34 mouse cellular contexts compared by ENCODE assay signal in genomic region chr17:23820731-23821130, GRCm38 (mm10). TPM values are rescaled to one million over a fixed set of nuclear protein-coding genes. Genes with fewer than 3 reads are reported as not detected.
"Had no signal": no experiment of that assay in that cellular context is flagged by ENCODE, and none has a peak within 500 bp of the region (broad histone marks: within the 10 kb centered on the region; RNA-seq: fewer than 3 reads in every experiment).

No protein-coding gene starts in this region.

- H3K9me3 ChIP-seq: heart, embryonic 13.5 days had no signal

- H3K4me1 ChIP-seq: heart, embryonic 15.5 days; hindbrain, embryonic 13.5 days; hindbrain, embryonic 15.5 days had no signal

- H3K9ac ChIP-seq: heart, embryonic 13.5 days; heart, embryonic 15.5 days; hindbrain, embryonic 13.5 days; hindbrain, embryonic 15.5 days; limb, embryonic 12.5 days; liver, embryonic 13.5 days; liver, embryonic 15.5 days had no signal

- H3K27me3 ChIP-seq: heart, embryonic 13.5 days; heart, embryonic 15.5 days; hindbrain, embryonic 13.5 days; hindbrain, embryonic 15.5 days; limb, embryonic 12.5 days; liver, embryonic 13.5 days; liver, embryonic 15.5 days had no signal

- DNase-seq: gastrocnemius, postnatal 14 days; gastrocnemius, postnatal 36 days; heart, adult 11 months; heart, adult 2 months; heart, postnatal 14 days; heart, postnatal 36 days; kidney, adult 11 months; kidney, adult 2 months; kidney, adult 9 months; kidney, postnatal 10 days; kidney, postnatal 4 days; liver; liver, embryonic 13.5 days had no signal

- ATAC-seq: hindbrain, postnatal 0 days had no signal

- H3K4me2 ChIP-seq: heart, embryonic 11.5 days; heart, embryonic 13.5 days; heart, embryonic 15.5 days; hindbrain, embryonic 13.5 days; hindbrain, embryonic 15.5 days; limb, embryonic 12.5 days; liver, embryonic 11.5 days; liver, embryonic 13.5 days; liver, embryonic 15.5 days had no signal

- H3K4me3 ChIP-seq: heart, adult 2 months; heart, embryonic 13.5 days; heart, embryonic 15.5 days; hindbrain, embryonic 13.5 days; hindbrain, embryonic 15.5 days; left cerebral cortex, adult 2 months; limb, embryonic 10.5 days; limb, embryonic 12.5 days; liver, embryonic 13.5 days; liver, embryonic 15.5 days had no signal

- H3K27ac ChIP-seq: heart, adult 2 months; heart, embryonic 13.5 days; heart, embryonic 15.5 days; hindbrain, embryonic 13.5 days; hindbrain, embryonic 15.5 days; hindbrain, postnatal 0 days; left cerebral cortex, adult 2 months; limb, embryonic 10.5 days; limb, embryonic 12.5 days; liver, embryonic 13.5 days; liver, embryonic 15.5 days had no signal

RNA-seq across cellular contexts. Expression of gene Prss33, which starts 15.1 kb away (rescaled TPM):
- total RNA-seq: gastrocnemius, adult 18-20 months; gastrocnemius, adult 8-10 months; gastrocnemius, postnatal 14 days; gastrocnemius, postnatal 36 days; heart, adult 2 months; heart, postnatal 14 days; heart, postnatal 36 days; hindbrain, postnatal 0 days; layer of hippocampus, postnatal 14 days; left cerebral cortex, adult 2 months; left cerebral cortex, postnatal 14 days; left cerebral cortex, postnatal 36 days had no signal
- polyA plus RNA-seq: heart, adult 2 months; heart, embryonic 11.5 days; heart, embryonic 13.5 days; heart, embryonic 15.5 days; heart, postnatal 0 days; hindbrain, embryonic 11.5 days; hindbrain, postnatal 0 days; kidney, adult 2 months; kidney, embryonic 16.5 days; limb, embryonic 10.5 days; limb, embryonic 12.5 days; liver, embryonic 11.5 days; liver, embryonic 13.5 days; liver, embryonic 15.5 days had no signal

RNA-seq across cellular contexts. Expression of gene Prss32, which starts 22.9 kb away (rescaled TPM):
- total RNA-seq: gastrocnemius, adult 18-20 months; gastrocnemius, adult 8-10 months; gastrocnemius, postnatal 14 days; gastrocnemius, postnatal 36 days; heart, adult 2 months; heart, postnatal 14 days; heart, postnatal 36 days; hematopoietic stem cell, adult 5-6 weeks; hindbrain, postnatal 0 days; left cerebral cortex, adult 2 months; left cerebral cortex, postnatal 36 days had no signal
- polyA plus RNA-seq: heart, embryonic 11.5 days; heart, embryonic 15.5 days; heart, postnatal 0 days; hindbrain, embryonic 11.5 days; hindbrain, embryonic 13.5 days; hindbrain, embryonic 15.5 days; kidney, adult 2 months; kidney, embryonic 16.5 days; limb, embryonic 10.5 days; limb, embryonic 12.5 days; limb, embryonic 14.5 days; liver, embryonic 11.5 days; liver, embryonic 13.5 days; liver, embryonic 15.5 days had no signal

RNA-seq across cellular contexts. Expression of gene Prss41, which starts 23.2 kb away (rescaled TPM):
- total RNA-seq: gastrocnemius, adult 18-20 months; heart, postnatal 14 days; heart, postnatal 36 days; hematopoietic stem cell, adult 5-6 weeks had no signal
- polyA plus RNA-seq: heart, adult 2 months; heart, postnatal 0 days had no signal
